Comparison of ENCODE assay signal across 9 mouse cellular contexts in the genomic region with DNA sequence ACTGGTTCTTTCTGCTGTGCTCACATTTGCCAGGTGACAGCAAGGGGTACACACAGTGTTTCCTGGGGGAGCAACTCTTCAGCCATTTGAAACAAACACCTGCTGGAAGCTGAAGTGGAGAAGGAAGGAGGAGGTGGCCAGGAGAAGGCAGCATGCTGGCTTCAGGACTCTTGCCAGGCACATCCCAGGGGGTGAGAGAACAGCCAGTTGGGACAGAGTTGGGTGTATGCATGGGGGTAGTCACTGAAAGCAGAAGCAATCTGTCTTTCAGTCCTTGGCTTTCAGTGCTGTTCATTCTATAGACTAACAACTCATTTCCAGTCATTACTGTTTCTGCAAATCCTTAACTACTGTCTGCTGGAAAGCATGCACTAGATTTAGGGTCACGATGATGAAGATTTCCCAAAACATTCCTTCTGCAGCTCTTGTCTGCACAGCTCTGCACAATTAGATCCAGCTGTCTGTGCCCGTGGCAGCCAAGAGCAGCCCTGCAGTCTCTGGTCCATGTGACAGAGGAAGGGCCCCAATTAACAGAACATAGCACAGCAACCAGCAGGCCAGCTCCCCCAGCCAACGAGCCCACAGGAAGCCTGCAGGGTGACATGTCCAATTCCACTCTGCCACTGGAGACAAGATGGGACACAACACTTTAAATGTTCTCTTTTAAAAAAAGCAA.
DNase-seq lines count a peak whose midpoint lies in the region; ATAC-seq and TF ChIP-seq lines count a peak whose summit lies in the region.
"Had no signal": no experiment of that assay in that cellular context is flagged by ENCODE, and none has a peak within 500 bp of the region (broad histone marks: within the 10 kb centered on the region; RNA-seq: fewer than 3 reads in every experiment).

No protein-coding gene starts in this region.

- no peaks in the 10 kb centered on the region for H3K27me3 ChIP-seq in hindbrain, postnatal 0 days (ENCODE audit: insufficient read depth, low read length)
- no peaks in the 10 kb centered on the region for H3K27me3 ChIP-seq in hindbrain, embryonic 16.5 days (replicated peaks; ENCODE audit: control insufficient read depth, insufficient read depth, low read length)
- H3K27me3 ChIP-seq in lung, embryonic 16.5 days (ENCODE audit: control insufficient read depth, insufficient read depth, low read depth, low read length): no peaks in the 10 kb centered on the region
- no peaks in the 10 kb centered on the region for H3K27me3 ChIP-seq in limb, embryonic 13.5 days

- no peaks in the 10 kb centered on the region for H3K36me3 ChIP-seq in hindbrain, postnatal 0 days (ENCODE audit: insufficient read depth, low read length)
- no peaks in the 10 kb centered on the region; the same call in 1 of the 2 replicates for H3K36me3 ChIP-seq in hindbrain, embryonic 16.5 days (ENCODE audit: control insufficient read depth, insufficient read depth, low read length)
- no peaks in the 10 kb centered on the region for H3K36me3 ChIP-seq in lung, embryonic 16.5 days (ENCODE audit: control insufficient read depth, insufficient read depth, low read length)
- no peaks in the 10 kb centered on the region for H3K36me3 ChIP-seq in limb, embryonic 13.5 days

- H3K9ac ChIP-seq in hindbrain, postnatal 0 days (replicated peaks; ENCODE audit: low read length): no peak overlapping the region
- H3K9ac ChIP-seq in hindbrain, embryonic 16.5 days (ENCODE audit: low read depth, low read length): no peak overlapping the region
- H3K9ac ChIP-seq in lung, embryonic 16.5 days (ENCODE audit: low read length): no peak overlapping the region
- H3K9ac ChIP-seq in limb, embryonic 13.5 days: no peak overlapping the region

- no peaks in the 10 kb centered on the region for H3K9me3 ChIP-seq in hindbrain, postnatal 0 days (ENCODE audit: low read length)
- H3K9me3 ChIP-seq in hindbrain, embryonic 16.5 days (ENCODE audit: control insufficient read depth, low read length): no peaks in the 10 kb centered on the region
- H3K9me3 ChIP-seq in lung, embryonic 16.5 days (ENCODE audit: control insufficient read depth, low read length): no peaks in the 10 kb centered on the region
- no peaks in the 10 kb centered on the region for H3K9me3 ChIP-seq in limb, embryonic 13.5 days

- DNase-seq in cerebellum, adult 9-11 months: peak; percentile 47
- DNase-seq in cerebellum, adult 11-12 months: no peak
- peak; percentile 28 for DNase-seq in hindbrain, postnatal 0 days (ENCODE audit: low spot score)
- no peak for DNase-seq in lung, postnatal 10 days
- no peak for DNase-seq in thymus, postnatal 0 days (ENCODE audit: low spot score)

- H3K4me2 ChIP-seq in hindbrain, postnatal 0 days (ENCODE audit: low read depth, low read length): no peak overlapping the region
- H3K4me2 ChIP-seq in hindbrain, embryonic 16.5 days (ENCODE audit: low read length): no peak overlapping the region
- H3K4me2 ChIP-seq in lung, embryonic 16.5 days (ENCODE audit: low read depth, low read length): no peak overlapping the region
- no peak overlapping the region for H3K4me2 ChIP-seq in limb, embryonic 13.5 days (replicated peaks)

- no peak overlapping the region for H3K27ac ChIP-seq in hindbrain, postnatal 0 days
- no peak overlapping the region for H3K27ac ChIP-seq in hindbrain, embryonic 16.5 days (ENCODE audit: low read depth, low read length)
- no peak overlapping the region for H3K27ac ChIP-seq in lung, embryonic 16.5 days (ENCODE audit: low read length)
- peak overlapping the region; percentile 28; the same call in 1 of the 2 replicates for H3K27ac ChIP-seq in limb, embryonic 13.5 days

- no peaks in the 10 kb centered on the region for H3K4me1 ChIP-seq in hindbrain, postnatal 0 days (ENCODE audit: insufficient read depth, low read length)
- H3K4me1 ChIP-seq in hindbrain, embryonic 16.5 days (ENCODE audit: control insufficient read depth, insufficient read depth, low read depth, low read length): no peaks in the 10 kb centered on the region
- H3K4me1 ChIP-seq in lung, embryonic 16.5 days (replicated peaks; ENCODE audit: control insufficient read depth, insufficient read depth, low read length): peaks cover 5% of the 10 kb centered on the region; the same call in 1 of the 2 replicates
- H3K4me1 ChIP-seq in limb, embryonic 13.5 days: peaks cover 58% of the 10 kb centered on the region

- no peak for TF ChIP-seq CTCF in hindbrain, postnatal 0 days (IDR thresholded peaks at IDR 0.05; ENCODE audit: low read depth)

- ATAC-seq in hindbrain, postnatal 0 days: no peak
- no peak for ATAC-seq in hindbrain, embryonic 16.5 days
- peak; percentile 71 for ATAC-seq in lung, embryonic 16.5 days (ENCODE audit: low read depth)
- ATAC-seq in limb, embryonic 13.5 days (ENCODE audit: low FRiP score, low read depth): no peak

- 36% methylated on average over 3 of the region's 3 CpGs for WGBS in hindbrain, postnatal 0 days
- WGBS in hindbrain, embryonic 16.5 days: 61% methylated on average over 3 of the region's 3 CpGs
- 47% methylated on average over 3 of the region's 3 CpGs for WGBS in lung, embryonic 16.5 days
- 11% methylated on average over 3 of the region's 3 CpGs for WGBS in limb, embryonic 13.5 days

- H3K4me3 ChIP-seq in hindbrain, postnatal 0 days (ENCODE audit: low read length): no peak overlapping the region
- no peak overlapping the region for H3K4me3 ChIP-seq in hindbrain, embryonic 16.5 days (ENCODE audit: low read length)
- H3K4me3 ChIP-seq in lung, embryonic 16.5 days (ENCODE audit: low read length): no peak overlapping the region
- no peak overlapping the region for H3K4me3 ChIP-seq in limb, embryonic 13.5 days
- H3K4me3 ChIP-seq: erythroblast, embryonic 14.5 days had no signal

Comparison
In these comparisons a context has a peak if more than half of its experiments do, and no peak if none do; other contexts are left out.
1. DNase-seq: peak in cerebellum, adult 9-11 months (single experiment) and hindbrain, postnatal 0 days (single experiment); none in cerebellum, adult 11-12 months (single experiment), lung, postnatal 10 days (single experiment) and thymus, postnatal 0 days (single experiment).